ENCODE assay signal across 20 mouse cellular contexts in genomic region chr5:21578136-21578535, GRCm38 (mm10). TPM values are rescaled to one million over a fixed set of nuclear protein-coding genes. Genes with fewer than 3 reads are reported as not detected.
DNase-seq lines count a peak whose midpoint lies in the region; ATAC-seq lines count a peak whose summit lies in the region.
"Had no signal": no experiment of that assay in that cellular context is flagged by ENCODE, and none has a peak within 500 bp of the region (broad histone marks: within the 10 kb centered on the region; RNA-seq: fewer than 3 reads in every experiment).

No protein-coding gene starts in this region.

- H3K9me3 ChIP-seq in midbrain, embryonic 11.5 days (ENCODE audit: control insufficient read depth, low read length): no peaks in the 10 kb centered on the region
- no peaks in the 10 kb centered on the region for H3K9me3 ChIP-seq in midbrain, embryonic 13.5 days
- H3K9me3 ChIP-seq: G1E had no signal

- H3K9ac ChIP-seq in midbrain, embryonic 11.5 days (ENCODE audit: low read length): no peak overlapping the region
- H3K9ac ChIP-seq in midbrain, embryonic 13.5 days (replicated peaks): no peak overlapping the region

- H3K4me3 ChIP-seq in midbrain, embryonic 11.5 days (ENCODE audit: low read depth, low read length): no peak overlapping the region
- H3K4me3 ChIP-seq in midbrain, embryonic 13.5 days (replicated peaks): no peak overlapping the region

- 91% methylated on average over 3 of the region's 3 CpGs for WGBS in midbrain, embryonic 11.5 days
- WGBS in midbrain, embryonic 13.5 days: 91% methylated on average over 3 of the region's 3 CpGs

- no peak for ATAC-seq in midbrain, embryonic 11.5 days (ENCODE audit: low FRiP score)
- ATAC-seq in midbrain, embryonic 13.5 days: no peak
- ATAC-seq: activated CD4-positive, CD25-positive, alpha-beta regulatory T cell, adult 4 months; CD4-positive, CD25-positive, alpha-beta regulatory T cell, adult 4 months; Patski had no signal

- H3K27me3 ChIP-seq in midbrain, embryonic 11.5 days (ENCODE audit: control insufficient read depth, insufficient read depth, low read length): no peaks in the 10 kb centered on the region
- no peaks in the 10 kb centered on the region for H3K27me3 ChIP-seq in midbrain, embryonic 13.5 days
- H3K27me3 ChIP-seq: CH12.LX, Patski had no signal

- H3K4me2 ChIP-seq in midbrain, embryonic 11.5 days: no peak overlapping the region
- H3K4me2 ChIP-seq in midbrain, embryonic 13.5 days (replicated peaks): no peak overlapping the region

- no peaks in the 10 kb centered on the region for H3K4me1 ChIP-seq in midbrain, embryonic 11.5 days (ENCODE audit: control insufficient read depth, insufficient read depth, low read length)
- no peaks in the 10 kb centered on the region for H3K4me1 ChIP-seq in midbrain, embryonic 13.5 days (replicated peaks)

- no peaks in the 10 kb centered on the region for H3K36me3 ChIP-seq in midbrain, embryonic 11.5 days (ENCODE audit: control insufficient read depth, insufficient read depth, low read length)
- no peaks in the 10 kb centered on the region for H3K36me3 ChIP-seq in midbrain, embryonic 13.5 days
- H3K36me3 ChIP-seq: G1E had no signal

- H3K27ac ChIP-seq in midbrain, embryonic 11.5 days (ENCODE audit: low read depth, low read length): no peak overlapping the region
- no peak overlapping the region for H3K27ac ChIP-seq in midbrain, embryonic 13.5 days

- DNase-seq in heart, adult 11 months: peak; percentile 52
- no peak for DNase-seq in heart, adult 8-10 months (ENCODE audit: low spot score)
- peak; percentile 75 for DNase-seq in midbrain, embryonic 11.5 days (ENCODE audit: low spot score, missing footprints)
- DNase-seq: adrenal gland, adult 2 months; adrenal gland, adult 8-10 months; adrenal gland, postnatal 10 days; adrenal gland, postnatal 14 days; adrenal gland, postnatal 25 days; adrenal gland, postnatal 36 days; B cell, adult 2 months; cerebellum, adult 11 months; cerebellum, adult 11-12 months; cerebellum, adult 18-20 months had no signal

RNA-seq across cellular contexts. Expression of gene Lrrc17, which starts 34.8 kb away (rescaled TPM):
- total RNA-seq in heart, adult 8-10 months (2022): 1 to 10 TPM; 1.5 to 3.2 (median 2.2) TPM
- 14.0 and 17.0 TPM in 2 replicates for polyA plus RNA-seq in midbrain, embryonic 11.5 days (2014; fragmentation: Nextera tagmentation; extraction: Ambion mirVana)
- polyA plus RNA-seq in midbrain, embryonic 13.5 days (2015; fragmentation: Nextera tagmentation; extraction: Ambion mirVana): 7.3 and 9.2 TPM in 2 replicates
- total RNA-seq: CH12.LX, MEL had no signal
- polyA plus RNA-seq: CD4-positive, CD25-positive, alpha-beta regulatory T cell, adult 4 months; G1E; Patski had no signal
